Mouse (Mus musculus): ENCODE results near the gene Gm20388. TPM values are rescaled to one million over a fixed set of nuclear protein-coding genes. Genes with fewer than 3 reads are reported as not detected.

Gm20388 gene
- polyA plus RNA-seq, 1 experiment from 2014 or later, result 1.7 TPM

DNA sequence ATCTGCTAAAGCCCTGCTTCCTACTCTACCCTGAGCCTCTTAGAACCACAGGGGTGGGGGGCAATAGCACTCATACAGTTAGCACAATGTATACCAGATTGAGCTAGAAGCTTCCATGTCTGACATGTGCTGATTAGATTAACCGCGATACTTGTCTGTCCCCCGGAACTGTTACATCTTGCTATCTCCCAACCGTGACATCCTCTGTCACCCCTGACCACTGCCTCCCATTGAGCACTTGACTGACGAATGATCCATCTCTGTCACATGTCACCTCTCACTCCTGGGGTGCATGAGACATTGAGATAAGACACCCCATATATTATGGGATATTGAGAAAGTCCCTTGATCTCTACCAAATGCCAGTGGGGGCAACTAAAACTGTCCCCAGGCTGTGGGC, 115.6 kb downstream of the Gm20388 start:
- WGBS, result 84% methylated on average over 5 of the region's 5 CpGs
- peaks cover 28% of the 10 kb centered on the region for H3K4me1 ChIP-seq (replicated peaks)
- H3K36me3 ChIP-seq, result no peaks in the 10 kb centered on the region
- DNase-seq (ENCODE audit: low spot score), result no peak
- H3K9me3 ChIP-seq, result no peaks in the 10 kb centered on the region
- no peak overlapping the region for H3K27ac ChIP-seq
- H3K4me3 ChIP-seq, result no peak overlapping the region
- 0 out of 2 replicates have a peak, but pooled peaks cover 1% of the 10 kb centered on the region for H3K27me3 ChIP-seq (ENCODE audit: insufficient read depth, poor library complexity, severe bottlenecking)

DNA sequence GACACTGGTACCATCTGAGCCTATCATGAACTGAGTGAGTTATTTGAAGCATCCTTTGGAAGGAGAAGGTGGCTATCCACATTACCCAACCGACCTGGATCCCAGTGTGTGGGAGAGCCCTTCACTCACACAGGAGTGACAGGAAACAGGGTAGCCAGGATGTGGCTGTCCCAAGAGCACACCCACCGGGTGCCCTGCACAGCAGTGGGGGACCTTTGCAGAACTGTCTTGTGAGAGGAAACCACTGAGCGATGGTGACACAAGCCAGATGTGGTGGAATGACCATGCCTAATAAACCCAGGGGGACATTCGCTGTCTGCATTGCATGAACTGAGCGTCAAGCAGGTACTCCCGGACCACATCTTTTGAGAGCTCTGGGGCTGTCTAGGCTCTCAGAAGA, 116.3 kb downstream of the Gm20388 start:
- Histone ChIP-seq H3K9me3 (no peaks in the 10 kb centered on the region), H3K4me1 (replicated peaks) (peaks cover 28% of the 10 kb centered on the region), H3K4me3 (no peak overlapping the region), H3K27me3 (ENCODE audit: insufficient read depth, poor library complexity, severe bottlenecking) (no peaks in the 10 kb centered on the region), H3K27ac (no peak overlapping the region), H3K36me3 (no peaks in the 10 kb centered on the region)
- 85% methylated on average over 6 of the region's 6 CpGs for WGBS
- DNase-seq (ENCODE audit: low spot score), result no peak

DNA sequence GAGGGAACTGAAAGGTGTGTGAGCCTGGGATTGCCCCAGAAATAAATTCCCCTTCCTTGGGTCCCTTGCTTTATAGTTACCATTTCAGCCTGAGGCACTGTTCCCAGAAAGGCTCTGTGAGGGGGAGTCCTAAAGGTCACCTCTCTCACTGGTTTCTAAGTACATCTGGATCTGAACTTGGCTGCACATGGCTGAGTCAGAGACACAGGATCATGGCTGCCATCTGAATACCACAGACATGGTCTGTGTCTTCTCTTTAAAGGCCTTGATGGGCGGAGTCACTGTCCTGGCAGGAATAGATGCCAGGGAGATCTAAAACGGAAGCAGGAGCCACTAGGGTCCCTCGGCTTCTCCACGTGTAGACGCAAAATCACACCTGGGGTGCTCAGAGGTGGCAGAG, 119.8 kb downstream of the Gm20388 start:
- Histone ChIP-seq H3K4me1 (replicated peaks) (peaks cover 50% of the 10 kb centered on the region), H3K27ac (peak overlapping the region; percentile 50; the same call in 1 of the 2 replicates), H3K36me3 (no peaks in the 10 kb centered on the region), H3K9me3 (no peaks in the 10 kb centered on the region), H3K4me3 (no peak overlapping the region), H3K27me3 (ENCODE audit: insufficient read depth, poor library complexity, severe bottlenecking) (no peaks in the 10 kb centered on the region)
- WGBS, result 71% methylated on average over 5 of the region's 5 CpGs
- no peak for DNase-seq (ENCODE audit: low spot score)

DNA sequence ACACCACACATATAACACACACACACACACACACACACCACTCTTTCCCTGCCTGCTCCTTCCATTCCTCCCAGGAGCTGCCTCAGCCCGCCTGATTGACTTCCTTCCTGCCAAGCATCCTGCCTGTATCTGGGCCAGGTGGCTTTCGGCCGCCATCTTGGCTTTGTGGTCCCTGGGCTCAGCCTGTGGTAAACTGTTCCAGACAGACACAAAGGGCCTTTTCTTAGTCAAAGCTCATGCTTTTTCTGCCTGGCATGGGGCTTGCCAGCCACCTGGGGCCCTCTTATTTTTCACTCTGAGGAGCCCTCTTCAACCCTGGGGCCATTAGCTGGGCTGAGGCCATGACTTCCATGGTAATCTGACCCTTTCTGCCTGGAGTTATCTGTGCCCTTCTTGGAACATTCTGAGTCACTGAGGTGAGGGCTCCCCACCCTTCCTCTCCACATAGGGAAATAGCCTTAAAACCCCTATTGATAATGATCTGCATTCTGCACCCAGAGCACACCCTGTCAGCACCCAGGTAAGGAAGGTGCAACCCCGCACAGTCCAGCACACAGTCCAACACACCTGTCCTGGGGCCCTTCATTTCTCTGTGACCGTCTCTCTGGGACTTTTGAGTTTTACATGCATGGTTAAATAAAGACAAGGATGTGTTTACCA, 122.0 kb downstream of the Gm20388 start:
- H3K4me3 ChIP-seq, result no peak overlapping the region
- H3K27me3 ChIP-seq (ENCODE audit: insufficient read depth, poor library complexity, severe bottlenecking), result no peaks in the 10 kb centered on the region
- no peaks in the 10 kb centered on the region for H3K36me3 ChIP-seq
- H3K4me1 ChIP-seq (replicated peaks), result peaks cover 61% of the 10 kb centered on the region
- 82% methylated on average over 5 of the region's 5 CpGs for WGBS
- DNase-seq (ENCODE audit: low spot score), result no peak
- H3K9me3 ChIP-seq, result no peaks in the 10 kb centered on the region
- peak overlapping the region; percentile 67 for H3K27ac ChIP-seq

DNA sequence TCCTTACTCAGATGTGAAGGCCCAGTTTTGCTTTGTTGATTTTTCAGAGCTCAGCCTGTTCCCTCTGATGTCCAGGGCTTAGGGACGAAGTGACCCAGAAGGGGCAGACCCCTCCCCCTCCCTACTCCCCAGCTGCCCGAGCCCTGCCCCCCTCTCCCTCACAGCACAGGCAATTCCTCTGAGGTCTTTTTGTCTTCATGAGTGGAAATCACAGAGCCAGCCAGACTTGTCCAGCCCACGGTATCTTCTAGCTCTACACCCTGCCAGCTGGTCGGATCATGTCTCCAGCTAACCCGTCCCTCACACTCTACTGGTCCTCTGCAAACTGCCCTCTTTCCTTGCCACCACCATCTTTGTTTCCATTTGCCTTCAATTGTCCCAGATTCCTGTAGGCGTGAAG, 123.8 kb downstream of the Gm20388 start:
- no peaks in the 10 kb centered on the region for H3K27me3 ChIP-seq (ENCODE audit: insufficient read depth, poor library complexity, severe bottlenecking)
- H3K36me3 ChIP-seq, result no peaks in the 10 kb centered on the region
- peak overlapping the region; percentile 84 for H3K27ac ChIP-seq
- H3K9me3 ChIP-seq, result no peaks in the 10 kb centered on the region
- DNase-seq (ENCODE audit: low spot score), result peak; percentile 66
- H3K4me1 ChIP-seq (replicated peaks), result peaks cover 70% of the 10 kb centered on the region
- no peak overlapping the region for H3K4me3 ChIP-seq
- WGBS, result 28% methylated on average over 6 of the region's 6 CpGs

DNA sequence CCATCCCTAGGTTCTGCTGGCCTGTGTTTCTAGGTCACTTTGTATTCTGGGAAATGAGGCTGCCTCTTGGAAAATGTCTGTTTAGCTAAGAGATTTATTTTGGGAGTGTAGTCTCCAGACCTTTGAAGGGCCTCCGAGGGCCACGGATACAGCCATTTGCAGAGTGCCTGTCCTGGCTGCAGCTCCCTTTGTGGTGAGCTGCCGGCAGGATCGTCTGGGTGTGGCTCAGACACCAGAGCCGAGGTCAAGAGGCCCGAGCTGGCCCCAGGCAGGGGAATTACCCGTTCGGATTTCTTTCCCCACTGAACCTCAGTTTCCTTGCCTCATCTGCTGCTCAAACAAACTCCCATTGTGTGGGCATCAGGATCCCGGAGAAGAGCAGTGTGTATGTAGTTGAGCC, 125.5 kb downstream of the Gm20388 start:
- H3K36me3 ChIP-seq, result no peaks in the 10 kb centered on the region
- DNase-seq (ENCODE audit: low spot score), result peak; percentile 38
- peak overlapping the region; percentile 73 for H3K27ac ChIP-seq
- peaks cover 69% of the 10 kb centered on the region for H3K4me1 ChIP-seq (replicated peaks)
- 24% methylated on average over 9 of the region's 9 CpGs for WGBS
- H3K9me3 ChIP-seq, result no peaks in the 10 kb centered on the region
- H3K27me3 ChIP-seq (ENCODE audit: insufficient read depth, poor library complexity, severe bottlenecking), result no peaks in the 10 kb centered on the region
- H3K4me3 ChIP-seq, result no peak overlapping the region

DNA sequence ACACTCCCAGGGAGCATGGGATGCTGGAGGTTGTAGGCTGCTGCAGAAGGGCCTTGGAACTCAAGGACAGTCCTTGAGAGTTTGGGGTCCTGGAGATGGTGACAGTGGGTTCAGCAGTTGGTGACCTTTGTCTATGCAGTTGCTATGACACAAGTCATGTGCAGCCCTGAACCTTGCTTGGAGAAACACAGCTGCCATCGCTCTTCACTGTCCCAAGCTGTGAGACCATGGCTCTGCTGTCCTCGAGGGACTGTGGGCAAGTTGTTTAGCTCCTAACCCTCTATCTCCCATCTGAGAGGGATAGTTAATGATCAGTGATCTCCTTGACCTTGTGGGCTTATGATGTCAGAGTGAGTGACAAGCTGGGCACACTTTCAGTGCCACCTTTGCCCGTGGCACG, 125.9 kb downstream of the Gm20388 start:
- peaks cover 64% of the 10 kb centered on the region for H3K4me1 ChIP-seq (replicated peaks)
- H3K27ac ChIP-seq, result peak overlapping the region; percentile 73

DNA sequence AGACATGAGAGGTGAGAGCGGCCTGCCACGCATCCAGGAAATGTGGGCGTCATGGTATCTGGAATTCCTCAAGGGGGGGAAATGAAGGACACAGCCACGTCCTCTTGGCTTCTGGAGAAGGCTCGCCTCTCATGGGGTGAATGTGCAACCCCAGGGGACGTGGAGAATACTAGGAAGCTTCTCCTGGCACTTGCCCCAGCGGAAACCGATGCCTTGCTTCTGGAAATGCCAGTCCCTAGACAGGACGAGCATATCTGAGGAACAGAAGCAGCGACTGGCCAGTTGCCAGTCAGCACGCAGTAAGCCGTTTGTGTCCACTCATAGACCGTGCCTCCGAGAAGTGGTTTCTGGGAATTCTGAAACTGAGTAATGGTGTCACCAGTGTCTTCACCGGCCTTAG, 126.6 kb downstream of the Gm20388 start:
- peaks cover 61% of the 10 kb centered on the region for H3K4me1 ChIP-seq (replicated peaks)
- H3K9me3 ChIP-seq, result no peaks in the 10 kb centered on the region
- 88% methylated on average over 15 of the region's 15 CpGs for WGBS
- H3K27me3 ChIP-seq (ENCODE audit: insufficient read depth, poor library complexity, severe bottlenecking), result no peaks in the 10 kb centered on the region
- DNase-seq (ENCODE audit: low spot score), result no peak
- 0 out of 2 replicates have a peak overlapping the region, but pooled peaks have one; percentile 73 for H3K27ac ChIP-seq
- no peak overlapping the region for H3K4me3 ChIP-seq
- no peaks in the 10 kb centered on the region for H3K36me3 ChIP-seq

More for the DNA sequence above, 125.9 kb downstream of the Gm20388 start:
- Histone ChIP-seq H3K4me3 (no peak overlapping the region), H3K9me3 (no peaks in the 10 kb centered on the region), H3K27me3 (ENCODE audit: insufficient read depth, poor library complexity, severe bottlenecking) (no peaks in the 10 kb centered on the region), H3K36me3 (no peaks in the 10 kb centered on the region)
- WGBS, result 79% methylated on average over 4 of the region's 4 CpGs
- DNase-seq (ENCODE audit: low spot score), result no peak

DNA sequence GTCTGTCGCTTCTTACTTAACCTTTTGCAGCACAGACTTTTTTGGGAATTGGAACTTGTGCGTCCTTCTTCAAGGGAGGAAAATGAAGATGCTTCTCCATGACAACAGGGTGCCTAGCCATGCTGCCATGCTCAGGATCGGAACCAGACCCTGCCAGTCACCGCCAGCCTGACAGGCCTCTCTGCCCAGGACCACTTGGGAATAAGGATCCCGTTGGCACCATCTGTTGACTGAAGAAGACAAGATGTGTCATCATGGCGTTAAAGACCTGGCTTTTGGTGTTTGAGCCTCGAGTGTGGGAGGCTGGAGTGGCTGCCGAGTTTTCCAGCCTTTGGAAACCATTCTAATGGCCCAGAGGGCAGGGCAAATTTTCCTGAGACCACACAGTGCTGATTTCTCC, 127.0 kb downstream of the Gm20388 start:
- WGBS, result 85% methylated on average over 8 of the region's 8 CpGs
- no peak overlapping the region for H3K27ac ChIP-seq
- H3K4me3 ChIP-seq, result no peak overlapping the region
- H3K27me3 ChIP-seq (ENCODE audit: insufficient read depth, poor library complexity, severe bottlenecking), result no peaks in the 10 kb centered on the region
- H3K4me1 ChIP-seq (replicated peaks), result peaks cover 58% of the 10 kb centered on the region
- DNase-seq (ENCODE audit: low spot score), result no peak
- H3K9me3 ChIP-seq, result no peaks in the 10 kb centered on the region
- no peaks in the 10 kb centered on the region for H3K36me3 ChIP-seq

DNA sequence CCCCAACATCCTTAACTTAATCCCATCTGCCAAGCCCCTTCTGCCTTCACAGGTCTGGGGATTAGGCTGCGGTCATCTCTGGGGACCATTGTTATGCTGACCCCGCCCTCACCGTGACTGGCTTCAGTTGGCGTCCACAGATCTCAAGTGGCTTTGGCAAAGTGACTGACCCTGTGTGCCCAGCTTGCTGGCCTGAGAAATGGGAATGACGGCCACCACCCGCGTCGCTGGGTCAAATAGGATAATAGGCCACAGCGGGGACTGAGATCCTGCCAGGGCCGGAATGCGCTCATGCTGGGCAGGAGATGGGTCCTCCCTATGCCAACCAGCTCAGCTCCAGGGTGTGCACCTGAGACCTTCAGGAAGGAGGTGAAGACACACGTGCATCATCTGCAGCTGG, 128.1 kb downstream of the Gm20388 start:
- H3K36me3 ChIP-seq, result no peaks in the 10 kb centered on the region
- DNase-seq (ENCODE audit: low spot score), result no peak
- H3K27me3 ChIP-seq (ENCODE audit: insufficient read depth, poor library complexity, severe bottlenecking), result no peaks in the 10 kb centered on the region
- 0 out of 2 replicates have a peak overlapping the region, but pooled peaks have one; percentile 17 for H3K27ac ChIP-seq
- peaks cover 53% of the 10 kb centered on the region for H3K4me1 ChIP-seq (replicated peaks)
- WGBS, result 92% methylated on average over 12 of the region's 12 CpGs
- H3K9me3 ChIP-seq, result no peaks in the 10 kb centered on the region
- no peak overlapping the region for H3K4me3 ChIP-seq

DNA sequence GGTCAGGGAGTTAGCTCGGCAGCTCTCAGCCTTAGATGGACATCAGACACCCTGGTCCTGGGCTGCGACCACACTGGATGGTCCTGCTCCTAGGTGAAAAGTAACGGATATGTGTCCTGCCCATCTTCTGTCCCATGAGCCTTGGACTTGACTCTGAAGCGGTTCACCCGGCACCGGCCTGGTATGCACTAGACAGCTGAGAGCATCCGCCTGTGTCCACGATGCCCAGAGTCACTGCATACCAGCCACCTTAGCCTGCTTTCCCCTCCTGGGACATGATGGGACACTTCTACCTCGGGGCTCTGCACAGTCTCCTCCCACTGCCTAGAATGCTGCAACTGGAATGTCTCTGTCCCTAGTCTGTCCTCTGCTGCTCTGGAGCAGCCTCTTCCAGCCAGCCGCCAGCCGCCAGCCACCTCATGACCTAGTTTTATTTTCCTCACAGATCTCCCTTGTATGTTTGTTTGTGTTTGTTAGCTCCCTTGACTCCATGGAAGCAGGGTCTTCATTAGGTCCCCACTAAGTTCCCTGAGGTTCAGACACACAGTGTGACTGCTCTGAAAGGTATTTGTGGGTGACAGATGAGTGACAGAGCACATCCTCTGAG, 128.8 kb downstream of the Gm20388 start:
- no peaks in the 10 kb centered on the region for H3K36me3 ChIP-seq
- peaks cover 46% of the 10 kb centered on the region for H3K4me1 ChIP-seq (replicated peaks)
- no peaks in the 10 kb centered on the region for H3K27me3 ChIP-seq (ENCODE audit: insufficient read depth, poor library complexity, severe bottlenecking)
- DNase-seq (ENCODE audit: low spot score), result no peak
- 0 out of 2 replicates have a peak overlapping the region, but pooled peaks have one; percentile 17 for H3K27ac ChIP-seq
- 80% methylated on average over 11 of the region's 11 CpGs for WGBS
- no peaks in the 10 kb centered on the region for H3K9me3 ChIP-seq
- no peak overlapping the region for H3K4me3 ChIP-seq

DNA sequence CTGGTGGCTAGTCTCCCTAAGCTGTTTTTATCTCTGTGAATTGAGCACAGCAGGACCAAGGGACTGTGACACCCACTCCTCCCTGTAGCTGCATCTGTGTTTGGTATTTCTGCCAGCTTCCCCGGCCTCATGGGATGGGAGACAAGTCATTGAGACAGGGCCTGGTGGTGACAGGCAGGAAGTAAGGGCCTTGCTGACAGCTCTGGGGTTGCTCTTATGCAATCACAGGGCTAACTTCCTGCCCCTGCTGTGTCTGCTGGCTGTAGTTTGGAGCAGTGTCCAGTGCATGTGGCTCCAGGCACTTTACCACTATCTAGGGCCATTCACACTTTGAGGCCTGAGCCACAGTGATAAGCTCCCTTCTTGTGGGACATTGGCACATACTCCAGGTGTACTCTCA, 130.2 kb downstream of the Gm20388 start:
- no peak for DNase-seq (ENCODE audit: low spot score)
- Histone ChIP-seq H3K9me3 (no peaks in the 10 kb centered on the region), H3K27ac (no peak overlapping the region), H3K27me3 (ENCODE audit: insufficient read depth, poor library complexity, severe bottlenecking) (no peaks in the 10 kb centered on the region), H3K4me1 (replicated peaks) (peaks cover 46% of the 10 kb centered on the region), H3K36me3 (no peaks in the 10 kb centered on the region), H3K4me3 (no peak overlapping the region)
- WGBS, result 61% methylated on average over 1 of the region's 1 CpGs

DNA sequence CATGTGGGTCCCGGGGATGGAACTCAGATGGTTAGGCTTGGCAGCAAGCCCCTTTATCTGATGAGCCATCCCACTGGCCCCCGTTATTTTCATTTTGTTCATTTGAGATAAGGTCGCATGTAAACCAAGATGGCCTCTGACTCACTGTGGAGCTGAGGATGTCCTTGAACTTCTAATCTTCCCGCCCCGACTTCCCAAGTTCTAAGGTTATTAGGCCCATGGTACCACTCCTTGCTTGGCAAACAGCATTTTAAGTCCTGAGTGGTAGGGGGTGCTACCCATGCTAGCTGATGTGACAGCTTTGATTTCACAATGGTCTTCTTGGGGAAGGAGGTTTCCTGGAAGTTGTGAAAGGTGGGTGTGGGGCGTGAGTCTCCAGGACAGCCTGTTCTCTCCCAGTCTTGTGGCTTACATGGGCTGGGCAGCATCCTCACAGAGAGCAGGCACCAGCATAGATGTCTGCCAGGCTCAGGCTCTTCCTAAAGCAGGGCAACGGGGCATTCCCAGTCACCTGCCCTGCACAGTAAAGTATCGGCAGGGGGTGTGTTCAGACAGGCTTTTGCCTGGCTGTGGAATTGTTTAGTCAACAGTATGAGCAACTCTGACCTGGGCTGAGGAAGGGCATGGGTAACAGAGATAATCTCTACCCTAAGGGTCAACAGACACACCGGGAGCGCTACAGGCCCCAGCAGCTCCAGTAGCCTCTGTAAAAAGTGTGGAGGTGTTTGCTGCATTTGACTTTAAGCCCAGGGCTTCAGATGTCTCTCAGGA, 132.1 kb downstream of the Gm20388 start:
- no peaks in the 10 kb centered on the region for H3K9me3 ChIP-seq
- H3K27ac ChIP-seq, result no peak overlapping the region
- WGBS, result 78% methylated on average over 10 of the region's 10 CpGs
- H3K4me1 ChIP-seq (replicated peaks), result peaks cover 42% of the 10 kb centered on the region
- no peaks in the 10 kb centered on the region for H3K27me3 ChIP-seq (ENCODE audit: insufficient read depth, poor library complexity, severe bottlenecking)
- DNase-seq (ENCODE audit: low spot score), result no peak
- H3K4me3 ChIP-seq, result no peak overlapping the region
- H3K36me3 ChIP-seq, result no peaks in the 10 kb centered on the region

All from hindbrain, embryonic 10.5 days (tissue).